Mouse (Mus musculus) E14TG2a.4 (cell line): ENCODE measurements around the gene Ldlrad3.

Experiments
- CTCF ChIP-seq: conservative IDR thresholded peaks from 2 replicates; pipeline ENCODE4 v1.5.1; 2014; ENCODE audit warnings: low read length
- NANOG ChIP-seq: IDR thresholded peaks from 2 replicates; pipeline ENCODE4 v1.6.1; 2014; ENCODE audit warnings: borderline replicate concordance, low read length, mixed read lengths

GRCm38 (mm10) chr2:102222749-102223148 is 36.6 kb upstream of the Ldlrad3 start:
- TF ChIP-seq CTCF, result no peak
- no peak for TF ChIP-seq NANOG
